Mouse (Mus musculus) myocyte (in vitro differentiated cells): ENCODE data around the gene Ppard. TPM values are rescaled to one million over a fixed set of nuclear protein-coding genes. Genes with fewer than 3 reads are reported as not detected.

ENCODE experiments used
- H3K27me3 ChIP-seq: one replicate; pipeline ENCODE4 v1.6.1; 2011; ENCODE audit not compliant: control insufficient read depth, insufficient read depth, insufficient read length
- H3K36me3 ChIP-seq: one replicate; pipeline ENCODE4 v1.6.1; 2011; ENCODE audit not compliant: control insufficient read depth, insufficient read depth
- H3K4me2 ChIP-seq: one replicate; pipeline ENCODE4 v1.6.1; 2011; ENCODE audit warnings: low read depth, control low read depth
- H3K4me3 ChIP-seq: one replicate; pipeline ENCODE4 v1.5.1; 2011; ENCODE audit warnings: mild to moderate bottlenecking, control low read depth, moderate library complexity
- H3K79me2 ChIP-seq: one replicate; pipeline ENCODE4 v1.6.1; 2011; ENCODE audit not compliant: control insufficient read depth, insufficient read depth
- H3ac ChIP-seq: one replicate; pipeline ENCODE4 v1.6.1; 2011; ENCODE audit not compliant: control insufficient read depth, insufficient read length
- CEBPB ChIP-seq: IDR thresholded peaks from 2 replicates; pipeline ENCODE4 v1.6.1; 2011; ENCODE audit warnings: mild to moderate bottlenecking, moderate library complexity; ENCODE audit not compliant: poor library complexity, insufficient read depth, severe bottlenecking
- E2F4 ChIP-seq: IDR thresholded peaks from one replicate; pipeline ENCODE4 v1.6.1; 2011; ENCODE audit warnings: mild to moderate bottlenecking, control low read depth, moderate library complexity; ENCODE audit not compliant: insufficient read depth
- MAX ChIP-seq: IDR thresholded peaks from one replicate; pipeline ENCODE4 v1.6.1; 2011; ENCODE audit warnings: low read depth, mild to moderate bottlenecking, control low read depth
- MYOD1 ChIP-seq, 3 experiments: IDR thresholded peaks; one replicate each; pipeline ENCODE4 v1.6.1; 2011; ENCODE audit warnings: control low read depth in 2 of 3, low read depth in 2 of 3, mild to moderate bottlenecking in 2 of 3, moderate library complexity in 1 of 3; ENCODE audit not compliant: insufficient read length in 2 of 3, control insufficient read depth in 1 of 3
- MYOG ChIP-seq, 3 experiments: IDR thresholded peaks; one replicate each; pipeline ENCODE4 v1.6.1; 2011; ENCODE audit warnings: control low read depth in 2 of 3, low read depth in 2 of 3, mild to moderate bottlenecking in 2 of 3; ENCODE audit not compliant: insufficient read length in 2 of 3, control insufficient read depth in 1 of 3, insufficient read depth in 1 of 3
- POLR2A ChIP-seq: IDR thresholded peaks from one replicate; pipeline ENCODE4 v1.6.1; 2011; ENCODE audit warnings: low read depth, mild to moderate bottlenecking, control low read depth, moderate library complexity; ENCODE audit not compliant: insufficient read length
- POLR2AphosphoS2 ChIP-seq: IDR thresholded peaks from one replicate; pipeline ENCODE4 v1.6.1; 2011; ENCODE audit warnings: low read depth, control low read depth; ENCODE audit not compliant: insufficient read length
- REST ChIP-seq: IDR thresholded peaks from one replicate; pipeline ENCODE4 v1.6.1; 2011; ENCODE audit warnings: mild to moderate bottlenecking, control low read depth, moderate library complexity; ENCODE audit not compliant: insufficient read depth, insufficient read length
- SRF ChIP-seq: IDR thresholded peaks from one replicate; pipeline ENCODE4 v1.6.1; 2011; ENCODE audit warnings: low read depth; ENCODE audit not compliant: control insufficient read depth, insufficient read length
- TCF12 ChIP-seq: IDR thresholded peaks from one replicate; pipeline ENCODE4 v1.6.1; 2011; ENCODE audit warnings: mild to moderate bottlenecking, control low read depth; ENCODE audit not compliant: poor library complexity, insufficient read depth, severe bottlenecking
- TCF3 ChIP-seq: IDR thresholded peaks from one replicate; pipeline ENCODE4 v1.6.1; 2011; ENCODE audit warnings: low read depth, control low read depth; ENCODE audit not compliant: insufficient read length
- USF1 ChIP-seq: IDR thresholded peaks from one replicate; pipeline ENCODE4 v1.6.1; 2011; ENCODE audit warnings: low read depth, mild to moderate bottlenecking, control low read depth, moderate library complexity
- polyA plus RNA-seq: library from polyadenylated mRNA; unstranded; fragments of >200 nt; fragmentation: generic; extraction: Trizol; gene quantifications from one replicate; pipeline ENCODE4 v1.2.1, GENCODE M21; 2012; ENCODE audit warnings: missing spikeins

Gene Ppard
- polyA plus RNA-seq, 1 experiment: 32.6 TPM

GRCm38 (mm10) chr17:28272837-28273236, 40.3 kb downstream of the Ppard start:
- Histone ChIP-seq H3K27me3 (no peaks in the 10 kb centered on the region), H3K4me2 (no peak overlapping the region), H3K4me3 (no peak overlapping the region), H3ac (no peak overlapping the region), H3K79me2 (peaks cover 20% of the 10 kb centered on the region), H3K36me3 (no peaks in the 10 kb centered on the region)
- TF ChIP-seq REST (no peak), TCF12 (no peak), SRF (no peak), USF1 (no peak), E2F4 (no peak), POLR2AphosphoS2 (no peak), TCF3 (no peak)

GRCm38 (mm10) chr17:28274739-28275138, 42.2 kb downstream of the Ppard start:
- Histone ChIP-seq H3K4me3 (no peak overlapping the region), H3K4me2 (no peak overlapping the region), H3K79me2 (peaks cover 16% of the 10 kb centered on the region), H3K27me3 (no peaks in the 10 kb centered on the region), H3K36me3 (no peaks in the 10 kb centered on the region), H3ac (no peak overlapping the region)
- TF ChIP-seq E2F4: no peak
- TF ChIP-seq POLR2A: no peak
- TF ChIP-seq TCF12: no peak
- TF ChIP-seq CEBPB: no peak
- TF ChIP-seq MYOD1 (IDR thresholded peaks at IDR 0.05; ENCODE audit: control insufficient read depth in 1 of 3, insufficient read length in 2 of 3, low read depth in 2 of 3): no peak
- TF ChIP-seq MAX: no peak
- TF ChIP-seq USF1: no peak
- no peak for TF ChIP-seq POLR2AphosphoS2

GRCm38 (mm10) chr17:28277226-28277625, 44.7 kb downstream of the Ppard start:
- Histone ChIP-seq H3ac (no peak overlapping the region), H3K79me2 (peaks cover 16% of the 10 kb centered on the region), H3K4me3 (no peak overlapping the region), H3K36me3 (no peaks in the 10 kb centered on the region), H3K4me2 (no peak overlapping the region), H3K27me3 (no peaks in the 10 kb centered on the region)
- TF ChIP-seq MYOD1 (IDR thresholded peaks at IDR 0.05; ENCODE audit: control insufficient read depth in 1 of 3, insufficient read length in 2 of 3, low read depth in 2 of 3) (no peak), TCF3 (no peak), MAX (no peak)

DNA sequence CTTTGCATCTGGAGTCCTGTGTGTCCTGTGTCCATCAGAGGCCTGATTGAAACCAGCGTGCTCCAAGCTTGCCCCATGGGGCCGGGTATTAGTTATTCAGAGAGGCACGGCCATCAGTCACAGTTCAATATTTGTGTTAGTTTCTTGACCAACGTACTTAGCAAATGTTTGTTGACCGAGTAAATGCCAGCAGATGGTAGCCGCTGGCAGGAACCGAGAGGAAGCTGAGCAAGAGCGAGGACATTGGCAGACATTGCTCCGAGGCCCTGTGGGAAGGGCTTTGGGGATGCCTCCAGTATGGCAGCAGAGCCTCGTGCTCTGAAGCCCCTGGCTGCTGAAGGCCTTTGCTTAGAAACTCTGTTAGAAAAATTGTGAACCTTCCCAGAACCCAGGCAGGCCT, 45.2 kb downstream of the Ppard start:
- Histone ChIP-seq H3K79me2 (peaks cover 16% of the 10 kb centered on the region), H3K27me3 (no peaks in the 10 kb centered on the region), H3K36me3 (no peaks in the 10 kb centered on the region), H3K4me3 (no peak overlapping the region), H3K4me2 (no peak overlapping the region), H3ac (no peak overlapping the region)
- TF ChIP-seq TCF12 (no peak), CEBPB (no peak), REST (no peak), SRF (no peak), MAX (no peak), E2F4 (no peak), TCF3 (no peak), POLR2AphosphoS2 (no peak), POLR2A (no peak), MYOG (IDR thresholded peaks at IDR 0.05; ENCODE audit: control insufficient read depth in 1 of 3, insufficient read depth in 1 of 3, insufficient read length in 2 of 3, low read depth in 2 of 3) (no peak), USF1 (no peak), MYOD1 (IDR thresholded peaks at IDR 0.05; ENCODE audit: control insufficient read depth in 1 of 3, insufficient read length in 2 of 3, low read depth in 2 of 3) (no peak)

DNA sequence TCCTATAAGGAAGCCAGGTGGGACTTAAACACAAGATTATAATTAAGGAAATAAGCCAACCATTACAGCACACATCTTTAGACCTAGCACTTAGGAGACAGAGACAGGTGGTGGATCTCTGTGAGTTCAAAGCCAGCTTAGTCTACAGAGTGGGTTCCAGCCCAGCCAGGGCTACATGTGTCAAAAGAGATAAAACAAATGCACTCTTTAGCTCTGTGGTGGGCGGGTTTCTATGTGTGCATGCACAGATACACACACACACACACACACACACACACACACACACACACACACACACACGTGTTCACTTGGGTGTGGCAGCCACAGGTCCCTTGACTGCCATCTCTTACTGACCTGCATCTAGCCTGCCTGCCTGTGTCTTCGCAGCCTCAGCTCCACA, 45.7 kb downstream of the Ppard start:
- no peaks in the 10 kb centered on the region for H3K27me3 ChIP-seq
- no peak overlapping the region for H3ac ChIP-seq
- no peak for TF ChIP-seq MYOG (IDR thresholded peaks at IDR 0.05; ENCODE audit: control insufficient read depth in 1 of 3, insufficient read depth in 1 of 3, insufficient read length in 2 of 3, low read depth in 2 of 3)
- TF ChIP-seq E2F4: no peak
- no peak for TF ChIP-seq CEBPB
- no peak overlapping the region for H3K4me3 ChIP-seq
- H3K4me2 ChIP-seq: no peak overlapping the region
- H3K36me3 ChIP-seq: no peaks in the 10 kb centered on the region
- H3K79me2 ChIP-seq: peaks cover 14% of the 10 kb centered on the region

DNA sequence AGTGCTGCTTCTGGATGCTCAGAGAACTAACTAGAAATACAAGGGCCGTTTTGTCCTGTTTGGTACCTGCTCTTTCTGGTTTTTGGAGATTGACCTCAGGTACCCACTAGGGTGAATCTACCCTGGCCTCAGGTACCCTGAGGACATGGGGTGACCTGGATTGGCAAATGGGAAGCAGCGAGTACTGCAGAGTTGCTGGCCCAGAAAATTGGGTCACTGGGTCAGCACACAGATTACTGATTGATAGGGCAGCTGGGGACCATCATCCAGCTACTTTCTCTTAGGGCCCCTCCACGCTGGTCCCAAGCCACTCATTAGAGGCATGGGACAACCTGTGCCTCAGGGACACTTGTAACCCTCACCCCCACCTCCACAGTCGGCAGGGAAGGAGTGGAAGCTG, 46.7 kb downstream of the Ppard start:
- Histone ChIP-seq H3K27me3 (no peaks in the 10 kb centered on the region), H3K4me2 (no peak overlapping the region), H3K79me2 (peaks cover 5% of the 10 kb centered on the region), H3K4me3 (no peak overlapping the region), H3K36me3 (no peaks in the 10 kb centered on the region), H3ac (no peak overlapping the region)
- TF ChIP-seq CEBPB (no peak), MAX (no peak), SRF (no peak), USF1 (no peak), MYOG (IDR thresholded peaks at IDR 0.05; ENCODE audit: control insufficient read depth in 1 of 3, insufficient read depth in 1 of 3, insufficient read length in 2 of 3, low read depth in 2 of 3) (no peak), MYOD1 (IDR thresholded peaks at IDR 0.05; ENCODE audit: control insufficient read depth in 1 of 3, insufficient read length in 2 of 3, low read depth in 2 of 3) (no peak), POLR2A (no peak), TCF12 (no peak), E2F4 (no peak), POLR2AphosphoS2 (no peak), TCF3 (no peak), REST (no peak)
